Mouse (Mus musculus) heart, adult 9 months (tissue): ENCODE results near the gene Bdnf.

ENCODE experiments used
- DNase-seq, 2 experiments: peaks; one replicate each; pipeline ENCODE4 v3.0.0; 2022; ENCODE audit warnings: low spot score in 2 of 2

Bdnf gene

GRCm38 (mm10) chr2:109706524-109706923 is 32.0 kb downstream of the Bdnf start:
- no peak for DNase-seq

GRCm38 (mm10) chr2:109709346-109709745 is 34.8 kb downstream of the Bdnf start:
- DNase-seq, result no peak

- DNase-seq, result no peak
Observed at GRCm38 (mm10) chr2:109711049-109711448, 36.5 kb downstream of the Bdnf start.

GRCm38 (mm10) chr2:109725261-109725660 is 50.8 kb downstream of the Bdnf start:
- no peak for DNase-seq

GRCm38 (mm10) chr2:109725831-109726230 is 51.3 kb downstream of the Bdnf start:
- no peak for DNase-seq

GRCm38 (mm10) chr2:109729221-109729620 is 54.7 kb downstream of the Bdnf start:
- no peak for DNase-seq

- DNase-seq, result no peak
Observed at GRCm38 (mm10) chr2:109733201-109734039, 58.9 kb downstream of the Bdnf start.

GRCm38 (mm10) chr2:109734228-109734627 is 59.7 kb downstream of the Bdnf start:
- DNase-seq, result no peak

GRCm38 (mm10) chr2:109734666-109735065 is 60.2 kb downstream of the Bdnf start:
- no peak for DNase-seq

GRCm38 (mm10) chr2:109735347-109735746 is 60.8 kb downstream of the Bdnf start:
- peak; percentile 68 to 77 for DNase-seq

- no peak for DNase-seq
Observed at GRCm38 (mm10) chr2:109736306-109736705, 61.8 kb downstream of the Bdnf start.

GRCm38 (mm10) chr2:109738331-109738730 is 63.8 kb downstream of the Bdnf start:
- DNase-seq, result no peak

- no peak for DNase-seq
Observed at GRCm38 (mm10) chr2:109743208-109743960, 68.9 kb downstream of the Bdnf start.

- no peak for DNase-seq
Observed at GRCm38 (mm10) chr2:109746223-109746622, 71.7 kb downstream of the Bdnf start.

- no peak for DNase-seq
Observed at GRCm38 (mm10) chr2:109748412-109748811, 73.9 kb downstream of the Bdnf start.

- no peak for DNase-seq
Observed at GRCm38 (mm10) chr2:109748815-109749214, 74.3 kb downstream of the Bdnf start.

- DNase-seq, result no peak
Observed at GRCm38 (mm10) chr2:109749964-109750363, 75.5 kb downstream of the Bdnf start.

GRCm38 (mm10) chr2:109750484-109750883 is 76.0 kb downstream of the Bdnf start:
- no peak for DNase-seq

GRCm38 (mm10) chr2:109756305-109756704 is 81.8 kb downstream of the Bdnf start:
- DNase-seq, result no peak

- no peak for DNase-seq
Observed at GRCm38 (mm10) chr2:109766772-109767171, 92.3 kb downstream of the Bdnf start.

- DNase-seq, result no peak
Observed at GRCm38 (mm10) chr2:109768814-109769213, 94.3 kb downstream of the Bdnf start.

- DNase-seq, result no peak
Observed at GRCm38 (mm10) chr2:109776374-109776773, 101.9 kb downstream of the Bdnf start.
